Mouse (Mus musculus) T-helper 17 cell (primary cell): ENCODE measurements around the gene Cd200r4.
"Not testable (repeated sequence)": the region's sequence is repeated elsewhere in the genome, so short reads cannot be mapped to it uniquely, and the experiment has no call there.

ENCODE experiments used
- in situ Hi-C, 2 experiments: fragments of 300-600 bp; cut with MboI, MseI; formaldehyde crosslinking; loops; 1 replicate in 1 of 2; 2 replicates in 1 of 2; pipeline ENCODE4 v1.15.1; 2025; ENCODE audit warnings: high pct_unique_total_duplicates in 2 of 2

Cd200r4 gene

GRCm38 (mm10) chr16:44811544-44811943 lies at the start of gene Cd200r4:
Gene Cd200r4 (plus strand): TSS chr16:44811733.
- in situ Hi-C loops: no loop called here

GRCm38 (mm10) chr16:44761811-44762210 lies 49.7 kb upstream of the Cd200r4 start:
- in situ Hi-C loops: loop anchor here (10.0 to 25.0 kb wide), 3 partner anchors 273 to 1875 kb away; partner anchors contain the start of genes Abhd10 (in 1 of the 2) and Zbtb20 (in 1 of the 2)

GRCm38 (mm10) chr16:44765555-44766319 lies 45.8 kb upstream of the Cd200r4 start, which contains the start of gene Cd200r1:
Gene Cd200r1 (plus strand): TSS chr16:44765736.
- in situ Hi-C loops: loop anchor here (10.0 to 25.0 kb wide), 3 partner anchors 269 to 1878 kb away; partner anchors contain the start of genes Abhd10 (in 1 of the 2) and Zbtb20 (in 1 of the 2)

- in situ Hi-C loops: loop anchor here (10.0 to 25.0 kb wide), 3 partner anchors 268 to 1879 kb away; partner anchors contain the start of genes Abhd10 (in 1 of the 2) and Zbtb20 (in 1 of the 2)
Measured at GRCm38 (mm10) chr16:44766320-44766892, 45.1 kb upstream of the Cd200r4 start.

DNA sequence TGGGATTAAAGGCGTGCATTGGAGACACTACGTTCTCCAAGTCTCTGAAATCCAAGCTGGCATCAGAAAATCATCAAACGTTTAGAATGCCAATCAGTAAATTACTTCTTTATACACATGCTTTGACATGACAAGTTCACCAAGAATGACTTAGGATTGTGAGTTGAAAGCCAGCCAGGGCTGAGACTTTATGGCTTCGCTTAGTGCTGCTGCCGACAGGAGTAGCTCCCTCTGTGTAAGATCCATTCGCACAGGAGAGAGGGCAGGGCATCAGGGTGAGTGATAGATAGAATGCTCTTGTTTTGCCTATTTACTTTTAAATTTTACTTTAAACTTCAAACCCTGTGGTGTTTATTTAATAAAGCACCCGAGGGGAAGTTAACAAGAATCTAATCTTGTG lies 44.0 kb upstream of the Cd200r4 start:
- in situ Hi-C loops: loop anchor here (10.0 to 25.0 kb wide), 3 partner anchors 267 to 1880 kb away; partner anchors contain the start of genes Abhd10 (in 1 of the 2) and Zbtb20 (in 1 of the 2)

GRCm38 (mm10) chr16:44767967-44768366 lies 43.6 kb upstream of the Cd200r4 start:
- in situ Hi-C loops: loop anchor here (10.0 to 25.0 kb wide), 3 partner anchors 267 to 1881 kb away; partner anchors contain the start of genes Abhd10 (in 1 of the 2) and Zbtb20 (in 1 of the 2)

DNA sequence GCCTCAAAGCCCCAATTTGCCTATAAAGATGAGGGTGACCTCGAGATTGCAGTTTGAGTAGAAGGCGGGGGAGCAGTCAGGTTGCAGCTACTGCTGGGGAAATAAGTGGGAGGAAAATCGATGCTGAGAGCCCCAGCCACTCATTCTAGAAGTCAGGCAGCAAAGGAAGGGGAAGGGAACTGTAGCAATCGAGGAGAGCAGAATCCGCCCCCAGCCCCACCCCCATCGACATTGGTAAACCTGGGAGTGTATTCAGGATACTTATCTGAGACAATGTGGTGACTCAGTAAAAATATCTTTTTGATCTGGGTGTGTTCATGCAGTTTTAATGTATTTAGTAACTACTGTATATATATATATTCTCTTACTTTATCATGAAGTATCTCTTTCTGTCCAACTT lies 39.0 kb upstream of the Cd200r4 start:
- in situ Hi-C loops: loop anchor here in 1 of 2 experiments (5.0 to 25.0 kb wide), 2 partner anchors 250 to 1885 kb away; partner anchors contain the start of gene Zbtb20

- in situ Hi-C loops: loop anchor here in 1 of 2 experiments (5.0 to 25.0 kb wide), 2 partner anchors 249 to 1886 kb away; partner anchors contain the start of gene Zbtb20
Measured at GRCm38 (mm10) chr16:44773673-44774072, 37.9 kb upstream of the Cd200r4 start.

GRCm38 (mm10) chr16:44774201-44774600 lies 37.3 kb upstream of the Cd200r4 start:
- in situ Hi-C loops: loop anchor here in 1 of 2 experiments (5.0 to 25.0 kb wide), 2 partner anchors 248 to 1887 kb away; partner anchors contain the start of gene Zbtb20

DNA sequence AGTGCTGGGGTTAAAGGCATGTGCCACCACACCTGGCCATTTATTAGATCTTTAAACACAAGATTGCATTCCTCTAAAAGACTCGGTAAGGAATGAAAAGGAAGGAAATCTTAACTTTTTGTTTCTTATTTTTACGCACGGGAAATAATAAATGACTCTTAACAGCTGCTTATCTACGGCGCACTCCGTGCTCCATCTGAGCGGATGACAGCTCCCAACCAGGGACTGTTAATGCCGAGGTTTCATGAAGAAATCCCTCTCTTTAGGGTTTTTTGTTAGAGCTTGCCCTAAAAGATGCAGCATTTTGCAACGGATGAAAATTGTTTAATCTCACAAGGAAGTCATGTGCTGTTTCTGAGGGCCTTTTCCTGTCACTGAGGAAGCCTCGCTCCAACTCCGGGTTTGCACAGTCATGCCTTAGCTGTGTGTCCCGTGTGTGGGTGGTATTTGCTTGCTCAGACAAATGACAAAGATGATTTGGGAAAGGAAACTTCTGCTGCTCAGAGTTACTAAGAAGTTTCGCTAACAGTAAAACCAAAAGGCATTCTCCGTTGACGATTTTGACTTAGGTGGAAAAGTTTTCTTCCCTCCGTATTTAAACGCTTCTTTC lies 32.9 kb upstream of the Cd200r4 start:
- in situ Hi-C loops: no loop called here

DNA sequence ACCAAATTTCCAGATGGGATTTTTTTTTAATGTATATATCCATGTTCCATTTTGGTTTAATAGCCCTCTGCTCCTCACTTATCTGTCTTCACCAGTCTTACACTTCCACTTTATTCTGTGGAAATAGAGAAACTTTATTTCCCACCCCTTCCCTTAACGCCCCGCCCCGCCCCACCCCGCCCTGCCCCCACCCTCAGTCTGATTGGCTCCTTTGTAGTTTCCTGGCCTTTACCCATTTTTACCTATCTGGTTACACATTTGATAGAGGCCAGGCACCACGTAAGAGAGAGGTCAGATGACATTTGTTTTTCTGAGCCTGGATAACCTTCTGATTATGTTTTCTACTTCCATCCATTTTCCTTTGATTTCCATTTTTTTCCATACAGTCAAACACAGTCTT lies 32.0 kb upstream of the Cd200r4 start:
- in situ Hi-C loops: no loop called here

DNA sequence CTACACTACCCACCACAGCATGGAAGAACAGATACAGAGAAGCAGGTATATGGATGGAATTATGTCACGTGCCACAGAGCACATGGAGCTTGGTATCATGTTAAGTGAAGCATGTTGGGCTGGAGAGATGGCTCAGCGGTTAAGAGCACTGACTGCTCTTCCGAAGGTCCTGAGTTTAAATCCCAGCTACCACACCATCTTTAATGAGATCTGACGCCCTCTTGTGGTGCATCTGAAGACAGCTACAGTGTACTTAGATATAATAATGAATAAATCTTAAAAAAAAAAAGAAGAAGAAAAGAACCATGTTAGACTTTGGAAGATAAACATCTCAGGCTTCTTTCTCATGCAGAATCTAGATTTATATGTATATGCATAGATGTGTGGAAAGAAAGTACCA lies 30.8 kb upstream of the Cd200r4 start:
- in situ Hi-C loops: no loop called here

DNA sequence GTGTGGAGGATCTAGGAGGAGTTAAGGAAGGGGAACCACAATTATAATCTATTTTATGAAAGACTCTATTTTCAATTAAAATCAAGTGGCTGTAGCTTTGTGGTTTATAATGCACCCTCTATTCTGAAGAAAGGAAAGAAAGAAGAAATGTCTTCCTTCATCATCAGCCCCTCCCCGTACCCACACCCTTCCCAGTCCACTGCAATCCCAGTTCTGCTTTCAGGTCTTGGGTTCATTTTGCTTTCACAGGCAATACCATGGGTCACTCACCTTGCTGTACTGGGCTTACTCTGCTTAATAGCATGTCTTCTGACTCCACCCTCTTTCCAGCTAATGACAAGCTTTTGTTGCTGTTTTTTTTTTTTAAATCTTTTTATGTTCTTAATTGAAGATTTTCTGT lies 24.6 kb upstream of the Cd200r4 start:
- in situ Hi-C loops: no loop called here

DNA sequence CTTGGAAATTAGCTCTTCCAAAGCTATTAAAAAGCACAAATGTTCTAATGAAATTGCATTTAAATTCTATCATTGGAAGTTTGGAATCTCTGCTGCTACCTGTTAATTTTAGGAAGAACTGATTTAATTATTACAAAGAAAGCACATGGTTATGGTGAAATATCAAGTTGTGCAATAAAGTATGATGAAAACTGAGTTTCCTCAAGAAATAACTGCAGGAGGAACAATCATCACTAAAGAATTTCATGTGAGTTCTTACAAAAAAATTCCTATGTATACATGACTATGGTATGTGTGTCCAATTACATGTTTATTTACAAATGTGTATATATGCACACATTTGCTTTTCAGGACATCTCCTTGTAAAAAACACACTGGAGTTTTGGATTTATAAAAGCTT lies 17.1 kb upstream of the Cd200r4 start:
- in situ Hi-C loops: no loop called here

- in situ Hi-C loops: no loop called here
Measured at GRCm38 (mm10) chr16:44805976-44806375, 5.6 kb upstream of the Cd200r4 start.

GRCm38 (mm10) chr16:44810223-44810622 lies 1.3 kb upstream of the Cd200r4 start:
- in situ Hi-C loops: not testable (repeated sequence)

GRCm38 (mm10) chr16:44812468-44813065 lies 1.0 kb downstream of the Cd200r4 start:
- in situ Hi-C loops: no loop called here

DNA sequence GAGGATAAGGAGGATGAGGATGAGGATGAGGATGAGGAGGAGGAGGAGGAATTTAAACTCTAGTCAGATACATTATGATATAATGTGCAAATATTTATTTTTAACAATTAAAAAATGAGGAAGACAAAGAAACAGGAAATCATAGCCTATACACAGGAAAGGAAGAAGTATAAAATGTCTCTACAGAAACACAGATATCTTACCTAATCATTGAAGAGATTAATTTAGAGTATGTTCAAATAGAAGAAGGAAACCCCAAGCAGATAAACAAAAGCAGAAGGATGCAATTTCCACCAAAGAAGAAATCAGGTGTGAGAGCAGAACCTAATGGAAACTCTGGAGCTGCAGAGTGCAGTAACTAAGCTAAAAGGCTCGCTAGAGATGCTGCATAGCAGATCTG lies 6.5 kb downstream of the Cd200r4 start:
- in situ Hi-C loops: no loop called here

DNA sequence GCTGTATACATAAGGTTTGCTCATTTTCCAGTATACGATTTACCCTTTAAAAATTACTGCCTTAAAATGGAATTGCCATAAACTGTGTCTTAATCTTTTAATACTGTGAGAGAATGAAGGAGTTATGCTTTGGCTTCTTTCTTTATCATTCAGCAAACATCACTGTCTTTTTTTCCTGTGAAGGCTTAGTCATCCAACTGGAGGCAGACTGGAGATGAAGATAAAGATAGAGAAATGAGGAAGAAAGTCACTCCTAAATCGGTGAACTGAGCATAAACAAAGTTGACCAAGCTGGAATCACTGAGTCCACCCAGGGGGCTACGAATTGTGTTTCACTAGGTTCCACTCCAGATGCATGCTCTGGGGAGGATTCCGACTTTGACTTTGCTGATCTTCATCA lies 9.0 kb downstream of the Cd200r4 start:
- in situ Hi-C loops: no loop called here

DNA sequence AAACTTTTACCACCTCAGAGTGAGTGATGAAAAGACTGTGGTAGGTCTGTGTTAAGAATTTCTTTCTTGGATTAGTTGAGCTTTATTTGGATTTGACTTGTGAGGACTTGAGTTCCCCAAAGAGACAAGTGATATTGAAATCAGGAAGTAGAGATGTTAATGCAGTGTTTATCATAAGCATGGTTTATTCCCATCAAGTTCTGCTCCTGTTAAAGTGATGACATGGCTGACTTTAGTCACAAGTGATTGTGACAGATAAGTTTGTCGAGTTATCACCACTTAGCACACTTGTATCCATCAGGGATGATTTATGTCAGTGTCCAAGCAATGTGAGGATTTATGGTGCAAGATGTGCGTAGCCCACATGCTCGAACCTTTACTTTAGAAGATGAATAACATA lies 20.8 kb downstream of the Cd200r4 start:
- in situ Hi-C loops: no loop called here

DNA sequence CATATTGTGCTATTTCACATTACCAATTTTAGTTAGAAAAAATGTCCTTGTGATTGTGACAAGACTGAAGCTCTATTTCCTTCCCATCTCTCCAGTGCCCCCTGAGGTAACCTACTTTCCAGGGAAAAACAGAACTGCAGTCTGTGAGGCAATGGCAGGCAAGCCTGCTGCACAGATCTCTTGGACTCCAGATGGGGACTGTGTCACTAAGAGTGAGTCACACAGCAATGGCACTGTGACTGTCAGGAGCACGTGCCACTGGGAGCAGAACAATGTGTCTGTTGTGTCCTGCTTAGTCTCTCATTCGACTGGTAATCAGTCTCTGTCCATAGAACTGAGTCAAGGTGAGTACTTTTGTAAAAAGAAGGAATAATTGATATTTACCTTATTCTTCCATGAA lies 21.7 kb downstream of the Cd200r4 start:
- in situ Hi-C loops: not testable (repeated sequence)
